Mouse (Mus musculus): ENCODE data around the gene Pcsk6.

- TF ChIP-seq CTCF (IDR thresholded peaks at IDR 0.05; ENCODE audit: low read depth, low read length) = no peak
- no peak for TF ChIP-seq POLR2A (IDR thresholded peaks at IDR 0.05; ENCODE audit: insufficient read depth, low read length)
Observed at GRCm38 (mm10) chr7:65895262-65895661, 33.7 kb downstream of the Pcsk6 start.

Data from ES-Bruce4 (cell line).